Mouse (Mus musculus): ENCODE data around the gene Pdcd1lg2.

- TF ChIP-seq GATA1 (IDR thresholded peaks at IDR 0.05; ENCODE audit: borderline replicate concordance, low read length): no peak
- TF ChIP-seq FLI1 (IDR thresholded peaks at IDR 0.05; ENCODE audit: low read length): no peak
Observed at GRCm38 (mm10) chr19:29489785-29490284, 79.1 kb downstream of the Pdcd1lg2 start.

Data from megakaryocyte, embryonic 14.5 days (primary cell).